Mouse (Mus musculus) brain, embryonic 14.5 days (tissue): ENCODE data around the gene Ascl5. TPM values are rescaled to one million over a fixed set of nuclear protein-coding genes. Genes with fewer than 3 reads are reported as not detected.

ENCODE experiments used
- DNase-seq: peaks from one replicate; pipeline ENCODE4 v3.0.0-alpha.2; 2011; ENCODE audit warnings: low read depth
- CTCF ChIP-seq: fragments of 200-500 bp; IDR thresholded peaks from 2 replicates; pipeline ENCODE4 v1.5.1; 2012; ENCODE audit warnings: inconsistent platforms, mild to moderate bottlenecking, moderate library complexity, borderline replicate concordance; ENCODE audit not compliant: insufficient read depth, insufficient read length; ENCODE audit errors: extremely low read depth
- POLR2A ChIP-seq: fragments of 200-500 bp; IDR thresholded peaks from 2 replicates; pipeline ENCODE4 v1.6.1; 2012; ENCODE audit warnings: mild to moderate bottlenecking, inconsistent platforms, borderline replicate concordance; ENCODE audit not compliant: poor library complexity, insufficient read depth, insufficient read length, severe bottlenecking; ENCODE audit errors: extremely low read depth
- polyA plus RNA-seq: library from polyadenylated mRNA; depleted of rRNA; stranded (reverse); fragments of >200 nt; gene quantifications from 2 replicates; pipeline ENCODE4 v1.2.3, GENCODE M21; 2012; rRNA removed

Gene Ascl5
- polyA plus RNA-seq, 1 experiment = 0.30 TPM

DNA sequence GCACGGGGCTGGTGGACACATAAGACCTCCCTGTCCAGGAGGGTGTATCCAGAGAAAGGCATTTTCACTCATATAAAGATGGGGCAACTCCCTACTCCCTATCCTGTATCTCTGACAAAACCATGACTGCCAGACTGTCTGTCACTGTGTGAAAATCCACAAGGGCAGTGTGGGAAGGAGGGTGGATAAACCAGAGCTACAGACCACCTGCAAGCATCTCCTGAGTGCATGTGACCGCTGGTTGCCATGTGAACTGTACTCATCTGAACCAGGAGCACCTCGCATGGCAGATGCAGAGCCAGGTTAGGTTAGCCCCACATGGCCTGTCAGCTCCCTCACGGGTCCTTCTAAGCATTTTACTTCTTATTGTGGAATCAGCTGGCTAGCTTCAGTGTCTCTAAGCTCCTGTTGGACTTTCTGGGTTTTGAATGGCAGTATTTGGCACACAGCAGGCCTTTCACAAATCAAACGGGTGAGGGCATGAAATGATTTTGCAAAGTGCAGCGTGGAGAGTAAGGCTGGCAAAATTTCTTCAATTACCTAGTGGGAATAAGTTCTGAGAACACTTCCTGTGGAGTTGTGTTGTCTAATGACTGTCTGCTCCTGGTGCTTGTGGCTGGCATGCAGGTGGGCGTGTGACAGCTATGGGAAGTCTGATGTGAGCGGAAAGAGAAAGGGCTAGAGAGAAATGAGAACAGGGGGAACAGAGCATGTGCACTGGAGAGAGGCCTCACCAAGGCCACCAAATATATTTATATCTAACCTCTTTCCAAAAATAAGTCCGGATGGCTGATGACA, 39.0 kb downstream of the Ascl5 start:
- DNase-seq = peak; percentile 31
- no peak for TF ChIP-seq POLR2A
- TF ChIP-seq CTCF = no peak

- DNase-seq = no peak
- no peak for TF ChIP-seq POLR2A
- TF ChIP-seq CTCF = no peak
These were observed 43.1 kb downstream of the Ascl5 start for GRCm38 (mm10) chr1:136093726-136094125.

DNA sequence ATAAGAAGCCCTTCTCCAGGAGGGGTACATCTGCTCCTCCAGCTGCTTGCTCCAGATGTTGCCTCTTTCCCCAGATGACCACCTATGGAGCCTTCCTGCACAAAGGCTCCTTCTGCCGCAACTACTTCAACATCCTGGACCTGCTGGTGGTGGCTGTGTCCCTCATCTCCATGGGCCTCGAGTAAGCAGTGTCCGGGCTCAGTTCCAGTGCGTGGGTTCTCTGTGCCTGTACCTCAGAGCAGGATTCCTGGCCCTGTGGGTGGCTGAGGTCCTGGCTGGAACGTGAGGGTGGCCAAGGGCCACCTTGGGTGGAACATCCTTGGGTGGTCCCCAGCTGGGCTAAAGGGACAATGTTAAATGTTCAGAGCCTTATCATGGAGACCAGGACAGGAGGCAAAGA, 44.2 kb downstream of the Ascl5 start:
- TF ChIP-seq CTCF (no peak), POLR2A (no peak)
- no peak for DNase-seq

Other genes starting within 250 kb of the Ascl5 start
- gene Lad1, start 232.2 kb upstream of the Ascl5 start, polyA plus RNA-seq = 0.81 and 0.93 TPM in 2 replicates
- 0.71 and 1.0 TPM in 2 replicates for gene Tnnt2, start 214.4 kb upstream of the Ascl5 start, polyA plus RNA-seq
- 1.8 and 2.6 TPM in 2 replicates for gene Pkp1, start 131.6 kb upstream of the Ascl5 start, polyA plus RNA-seq
- 0.04 and 0.11 TPM in 2 replicates for gene Igfn1, start 44.5 kb upstream of the Ascl5 start, polyA plus RNA-seq
- 132 and 152 TPM in 2 replicates for gene Tmem9, start 42.7 kb upstream of the Ascl5 start, polyA plus RNA-seq
- gene Cacna1s, start 1.9 kb downstream of the Ascl5 start, polyA plus RNA-seq = 0.40 and 0.74 TPM in 2 replicates
- gene Kif21b, start 80.6 kb downstream of the Ascl5 start, polyA plus RNA-seq = 140 and 182 TPM in 2 replicates
- 0.50 and 0.77 TPM in 2 replicates for gene Mroh3, start 162.0 kb downstream of the Ascl5 start, polyA plus RNA-seq
- gene Inava, start 183.5 kb downstream of the Ascl5 start, polyA plus RNA-seq = 8.2 and 11.6 TPM in 2 replicates
- 2.7 and 3.6 TPM in 2 replicates for gene Gpr25, start 210.1 kb downstream of the Ascl5 start, polyA plus RNA-seq